In genomic region chrX:98618865-98619264, GRCm38 (mm10) we compare ENCODE assay signal across 9 mouse cellular contexts.
DNase-seq lines count a peak whose midpoint lies in the region; TF ChIP-seq lines count a peak whose summit lies in the region.
"Had no signal": no experiment of that assay in that cellular context is flagged by ENCODE, and none has a peak within 500 bp of the region (broad histone marks: within the 10 kb centered on the region; RNA-seq: fewer than 3 reads in every experiment).

No protein-coding gene starts in this region.

- intact Hi-C loops in gastrocnemius, adult 2 months (cut with DNase I): loop anchor here (5.0 kb wide), 1 partner anchor 897 kb away; no protein-coding TSS in a partner anchor

- no peak overlapping the region for H3K4me3 ChIP-seq in gastrocnemius, adult 2 months
- H3K4me3 ChIP-seq: myocyte had no signal

- H3K27ac ChIP-seq in gastrocnemius, adult 2 months: no peak overlapping the region

- DNase-seq in gastrocnemius, adult 2 months: peak; percentile 15
- DNase-seq in gastrocnemius, adult 8-10 months (ENCODE audit: low spot score in 2 of 2): no peak
- peak; percentile 6 for DNase-seq in thymus, postnatal 0 days (ENCODE audit: low spot score)
- no peak for DNase-seq in thymus, postnatal 36 days
- DNase-seq in cerebellum, adult 9-10 months: peak; percentile 26
- peak; percentile 33 to 53 for DNase-seq in kidney, postnatal 36 days
- peak; percentile 57 for DNase-seq in naive thymus-derived CD4-positive, alpha-beta T cell, adult 2 months (ENCODE audit: low read depth)
- no peak for DNase-seq in spleen, postnatal 14 days (ENCODE audit: low spot score in 2 of 2)

- TF ChIP-seq CTCF in gastrocnemius, adult 2 months (IDR thresholded peaks at IDR 0.05): peak; percentile 55

Comparison
In these comparisons a context has a peak if more than half of its experiments do, and no peak if none do; other contexts are left out.
1. DNase-seq: peak in gastrocnemius, adult 2 months (single experiment), thymus, postnatal 0 days (single experiment), cerebellum, adult 9-10 months (single experiment), kidney, postnatal 36 days (2 of 2) and naive thymus-derived CD4-positive, alpha-beta T cell, adult 2 months (single experiment); none in gastrocnemius, adult 8-10 months (0 of 2), thymus, postnatal 36 days (0 of 2) and spleen, postnatal 14 days (0 of 2).